Mouse (Mus musculus): ENCODE results near the gene Yipf3. TPM values are rescaled to one million over a fixed set of nuclear protein-coding genes. Genes with fewer than 3 reads are reported as not detected.

Yipf3 gene
- total RNA-seq, 2 experiments from 2014 or later = 76.0 to 87.1 TPM

DNA sequence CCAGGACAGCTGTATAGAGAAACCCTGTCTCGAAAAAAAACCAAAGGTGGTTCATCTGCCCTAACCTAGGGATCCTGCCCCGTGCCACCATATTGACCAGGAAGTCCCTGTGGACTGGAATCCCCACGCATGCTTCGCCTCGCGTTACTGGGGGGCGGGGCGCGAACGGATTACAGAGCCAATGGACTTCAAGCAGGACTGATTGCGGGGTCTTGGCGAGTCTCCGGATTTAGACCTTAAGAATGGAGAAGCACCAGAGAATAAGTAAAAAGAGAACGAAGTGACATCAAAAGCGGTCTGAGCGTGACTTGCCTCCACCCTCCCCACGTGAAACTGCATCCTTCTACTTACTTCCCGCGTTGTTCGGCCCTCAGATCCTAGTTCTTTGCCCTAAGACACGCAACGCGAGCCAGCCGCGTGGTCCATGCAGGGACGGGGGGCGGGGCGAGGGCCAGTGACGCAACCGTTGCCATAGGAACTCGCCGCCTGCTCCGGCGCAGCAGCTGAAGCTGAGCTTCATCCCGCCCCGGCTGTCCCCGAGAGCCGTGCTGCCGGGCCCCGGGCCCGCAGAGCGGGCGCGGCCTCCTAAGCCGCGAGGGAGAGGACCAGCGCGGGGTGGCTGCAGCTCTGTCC, 5.7 kb downstream of the Yipf3 start, which contains the start of gene Lrrc73:
TSS of gene Lrrc73 (plus strand) at position 80 of the 633 bp plus-strand sequence.
- DNase-seq (ENCODE audit: low spot score in 2 of 2) = peak; percentile 94 to 96

DNA sequence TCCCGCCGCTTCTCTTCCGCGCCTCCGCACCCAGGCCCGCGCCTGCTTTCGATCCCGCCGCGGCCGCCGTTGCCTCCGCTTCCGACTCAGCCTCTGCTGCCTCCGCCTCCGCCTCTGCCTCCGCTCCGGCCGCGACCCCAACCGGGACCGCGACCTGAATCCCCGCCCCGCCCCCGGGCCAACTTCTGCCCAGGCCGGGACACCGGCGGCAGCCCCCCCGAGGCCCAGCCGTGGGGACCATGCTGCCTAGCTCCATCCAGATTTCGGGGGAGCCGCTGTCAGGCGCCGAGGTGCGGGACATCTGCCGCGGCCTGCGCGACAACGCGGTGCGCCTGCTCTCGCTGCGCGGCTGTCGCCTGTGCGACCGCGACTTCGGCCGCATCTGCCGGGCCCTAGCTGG, 6.2 kb downstream of the Yipf3 start:
- peak; percentile 28 to 53 for DNase-seq (ENCODE audit: low spot score in 2 of 2)

DNA sequence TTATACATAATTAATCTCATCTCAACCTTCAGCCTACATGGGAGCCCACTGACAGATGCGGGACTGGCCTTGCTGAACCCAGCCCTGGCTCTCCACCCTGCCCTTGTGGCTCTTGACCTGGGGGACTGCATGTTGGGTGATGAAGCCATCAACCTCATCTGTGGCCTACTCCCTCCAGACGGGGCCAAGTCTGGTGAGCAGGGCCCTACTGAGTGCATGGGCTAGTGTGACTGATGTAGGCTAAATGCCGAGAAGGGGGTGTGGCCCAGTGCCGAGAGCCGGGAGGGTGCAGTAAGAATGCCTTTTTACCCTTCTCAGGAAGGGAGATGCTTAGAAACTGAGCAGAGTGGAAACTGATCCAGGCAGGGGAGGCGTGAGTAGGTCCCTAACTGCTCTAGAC, 7.3 kb downstream of the Yipf3 start:
- no peak for DNase-seq (ENCODE audit: low spot score in 2 of 2)

DNA sequence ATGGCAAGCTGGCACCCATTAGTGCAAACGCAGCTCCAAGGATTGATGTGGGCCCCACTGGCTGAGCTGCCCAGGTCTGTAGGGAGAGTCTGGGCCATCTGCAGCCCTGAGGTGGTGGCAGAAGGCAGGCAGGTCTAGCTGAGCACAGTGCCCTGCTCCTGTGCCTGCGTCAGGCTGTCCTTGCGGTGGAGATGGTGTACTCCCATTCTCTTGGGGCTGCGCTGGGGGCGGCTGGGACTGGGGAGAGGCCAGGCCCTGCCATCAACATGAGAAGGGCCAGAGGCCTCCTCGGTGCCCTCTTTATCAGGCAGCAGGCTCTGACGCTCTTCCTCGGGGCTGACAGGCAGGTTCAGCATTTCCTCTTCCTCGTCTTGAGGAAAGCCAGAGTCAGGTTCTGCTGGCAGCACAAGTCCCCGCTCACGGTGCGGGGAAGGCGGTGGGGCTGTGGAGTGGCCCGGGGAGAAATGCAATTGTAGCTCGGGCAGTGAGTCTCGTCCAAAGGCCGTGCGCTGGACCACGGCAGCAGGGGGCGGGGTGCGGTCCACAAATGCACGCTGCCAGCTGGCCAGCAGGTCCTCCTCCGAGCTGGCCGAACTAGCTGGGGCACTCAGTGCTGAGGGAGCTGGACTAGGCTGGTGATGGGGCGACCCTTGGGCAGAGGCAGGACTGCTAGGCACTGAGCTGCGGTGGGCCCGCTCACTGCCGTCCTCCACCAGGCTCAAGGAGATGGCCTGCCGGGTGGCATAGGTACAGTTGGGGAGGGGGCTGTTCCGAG, 10.6 kb downstream of the Yipf3 start:
- no peak for DNase-seq (ENCODE audit: low spot score in 2 of 2)

DNA sequence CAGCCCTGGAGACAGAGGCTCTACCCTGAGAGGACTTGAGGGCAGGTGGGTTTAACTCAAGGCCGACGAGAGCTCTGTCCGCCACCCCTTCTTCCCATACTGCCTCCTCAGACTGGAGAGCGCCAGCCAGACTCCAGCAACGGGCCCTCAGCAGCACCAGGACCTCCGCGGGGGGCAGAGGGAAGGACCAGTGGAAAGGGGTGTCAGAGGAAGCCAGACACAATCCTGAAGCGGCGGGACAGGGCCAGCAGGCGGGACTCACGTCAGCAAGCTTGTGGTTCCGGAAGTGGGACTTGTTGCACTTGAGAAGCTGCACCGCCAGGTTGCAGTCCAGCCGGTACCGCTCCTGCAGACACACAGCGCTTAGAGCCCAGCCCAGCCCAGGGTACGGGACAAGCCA, 11.8 kb downstream of the Yipf3 start:
- no peak for DNase-seq (ENCODE audit: low spot score in 2 of 2)

DNA sequence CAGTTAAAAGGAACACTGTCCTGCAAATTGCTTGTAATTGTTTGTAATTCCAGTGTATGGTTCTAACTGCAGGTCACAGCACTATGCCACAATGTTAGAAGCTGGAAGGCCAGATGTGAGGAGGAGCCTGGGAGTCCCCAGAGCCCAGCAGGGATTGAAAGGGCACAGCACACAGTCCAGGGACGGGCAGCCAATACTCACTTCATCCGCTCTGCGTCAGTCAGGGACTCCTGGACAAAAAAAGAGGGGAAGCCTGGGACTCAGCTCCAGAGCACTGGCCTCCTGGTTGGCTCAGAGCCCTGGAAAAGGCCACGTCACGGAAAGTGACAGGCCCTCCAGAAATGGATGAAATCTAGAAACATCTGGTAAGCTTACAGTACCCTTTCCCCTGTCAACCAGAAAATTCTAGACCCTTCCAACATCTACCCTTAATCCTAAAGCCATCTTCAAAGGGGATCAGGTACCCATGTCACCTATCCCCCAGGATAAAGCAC, 14.4 kb downstream of the Yipf3 start:
- no peak for DNase-seq (ENCODE audit: low spot score in 2 of 2)

DNA sequence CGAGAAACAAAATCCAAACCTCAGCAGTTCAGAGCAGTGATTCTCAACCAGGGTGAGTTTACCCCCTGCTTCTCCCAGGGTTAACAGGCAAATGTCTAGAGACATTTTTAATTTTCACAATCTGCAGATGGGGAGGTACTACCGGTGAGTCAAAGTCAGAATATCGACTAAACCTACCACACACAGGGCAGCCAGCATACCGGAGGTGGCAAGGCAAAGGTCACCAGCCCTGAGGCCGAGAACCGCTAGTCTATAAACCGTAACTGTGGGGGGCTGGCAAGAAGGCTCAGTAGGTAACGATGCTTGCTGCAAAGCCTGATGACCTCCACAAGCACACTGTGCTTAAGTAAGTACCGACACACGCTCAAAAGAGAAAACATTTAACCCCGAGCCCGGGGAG, 17.6 kb downstream of the Yipf3 start:
- no peak for DNase-seq (ENCODE audit: low spot score in 2 of 2)

DNA sequence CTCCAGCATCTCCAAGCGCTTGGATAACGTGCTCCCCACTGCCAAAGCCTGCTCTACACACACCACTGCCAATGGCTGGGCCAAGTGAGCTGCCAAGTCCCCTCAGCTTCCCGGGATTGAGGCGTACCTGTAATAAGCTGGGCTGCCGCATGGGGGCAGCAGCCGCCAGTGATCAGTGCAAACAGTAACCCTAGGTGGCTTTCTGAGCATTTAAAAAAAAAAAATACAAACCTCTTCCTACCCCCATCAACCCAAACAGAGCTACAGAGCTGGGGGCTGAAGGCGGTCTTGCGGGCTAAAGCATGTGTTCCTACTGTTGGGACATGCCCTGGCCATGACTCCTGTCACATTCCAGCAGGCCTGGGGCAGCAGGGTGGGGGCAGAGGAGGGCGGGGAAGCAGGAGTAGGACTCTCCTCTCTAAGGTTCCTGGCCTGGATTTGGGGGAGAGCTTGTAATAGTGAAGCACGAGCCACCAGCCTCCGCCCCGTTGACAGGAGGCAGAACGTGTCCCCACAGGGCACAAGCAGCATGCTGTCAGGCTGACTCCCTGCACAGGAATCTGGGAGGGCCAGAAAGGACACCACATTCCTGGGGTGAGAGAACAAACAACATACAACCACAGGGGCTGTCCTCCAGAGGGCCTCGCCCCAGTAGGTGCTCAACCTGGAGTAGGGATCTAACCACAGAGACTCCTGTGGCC, 18.2 kb downstream of the Yipf3 start:
- peak; percentile 84 to 87 for DNase-seq (ENCODE audit: low spot score in 2 of 2)

DNA sequence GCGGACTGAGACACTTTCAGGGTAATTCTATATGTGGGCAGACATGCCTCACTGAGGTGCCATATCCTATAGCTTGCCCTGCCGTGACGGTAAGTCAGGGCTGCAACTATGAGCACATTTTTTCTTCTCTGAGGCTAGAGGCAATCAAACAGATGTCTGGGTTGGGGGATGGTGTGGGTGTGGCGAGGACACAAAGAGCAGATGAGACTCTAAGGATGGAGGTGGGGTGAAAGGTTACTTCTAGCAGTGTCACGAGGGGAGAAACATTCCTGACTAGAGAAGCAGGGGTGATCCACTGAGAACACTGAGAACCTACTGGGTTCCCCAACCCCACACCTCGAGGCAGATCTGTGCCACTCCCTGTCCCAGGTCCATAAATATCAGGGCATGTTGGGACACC, 19.1 kb downstream of the Yipf3 start:
- no peak for DNase-seq (ENCODE audit: low spot score in 2 of 2)

DNA sequence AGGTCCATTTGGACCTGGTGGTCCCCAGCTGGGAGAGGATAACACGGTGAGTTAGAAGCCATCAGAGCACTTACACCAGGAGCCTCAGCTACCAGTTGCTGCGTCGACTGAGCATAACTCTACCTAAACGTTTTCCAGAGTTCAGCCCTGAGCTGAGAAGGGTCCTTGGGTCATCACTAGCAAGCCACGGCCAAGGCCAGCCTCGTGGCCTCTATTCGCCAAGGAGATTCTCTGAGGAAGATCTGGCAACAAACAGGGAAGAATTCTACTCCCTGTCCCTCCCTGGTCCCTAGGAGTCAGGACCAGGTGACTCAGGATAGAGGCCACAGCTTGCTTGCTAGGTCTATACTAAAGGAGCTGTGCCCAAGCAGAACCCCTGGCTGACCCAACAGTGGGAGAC, 19.6 kb downstream of the Yipf3 start:
- DNase-seq (ENCODE audit: low spot score in 2 of 2) = no peak

DNA sequence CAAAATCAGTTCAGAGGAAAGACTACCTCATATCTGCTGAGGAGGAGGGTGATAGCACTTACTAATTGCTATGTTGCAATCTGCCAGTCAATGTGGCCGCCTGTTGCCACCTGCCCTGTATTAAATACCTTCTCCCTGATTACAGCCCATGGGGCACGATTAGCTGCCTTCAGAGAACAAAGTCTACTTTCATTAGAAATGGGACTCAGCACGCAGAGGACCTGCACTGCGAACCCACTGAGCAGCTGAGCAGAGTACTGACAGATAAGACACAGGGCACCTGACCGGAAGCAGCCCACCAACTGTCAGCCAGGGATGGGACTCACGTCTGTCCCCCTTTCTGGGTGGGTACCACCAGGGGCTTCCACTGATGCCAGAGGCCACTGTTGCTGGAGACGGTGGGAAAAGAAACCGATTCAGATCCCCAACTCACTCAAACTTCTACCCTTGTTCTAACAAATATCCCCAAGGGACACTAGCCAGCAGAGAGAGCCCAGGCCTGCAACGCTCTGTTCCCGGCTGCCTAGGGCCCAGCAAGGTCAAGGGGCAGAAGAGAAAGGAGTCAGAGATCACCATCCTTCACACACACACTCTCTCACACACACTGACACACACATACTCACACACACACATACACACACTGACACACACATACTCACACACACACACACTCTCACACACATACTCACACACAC, 20.3 kb downstream of the Yipf3 start:
- no peak for DNase-seq (ENCODE audit: low spot score in 2 of 2)

DNA sequence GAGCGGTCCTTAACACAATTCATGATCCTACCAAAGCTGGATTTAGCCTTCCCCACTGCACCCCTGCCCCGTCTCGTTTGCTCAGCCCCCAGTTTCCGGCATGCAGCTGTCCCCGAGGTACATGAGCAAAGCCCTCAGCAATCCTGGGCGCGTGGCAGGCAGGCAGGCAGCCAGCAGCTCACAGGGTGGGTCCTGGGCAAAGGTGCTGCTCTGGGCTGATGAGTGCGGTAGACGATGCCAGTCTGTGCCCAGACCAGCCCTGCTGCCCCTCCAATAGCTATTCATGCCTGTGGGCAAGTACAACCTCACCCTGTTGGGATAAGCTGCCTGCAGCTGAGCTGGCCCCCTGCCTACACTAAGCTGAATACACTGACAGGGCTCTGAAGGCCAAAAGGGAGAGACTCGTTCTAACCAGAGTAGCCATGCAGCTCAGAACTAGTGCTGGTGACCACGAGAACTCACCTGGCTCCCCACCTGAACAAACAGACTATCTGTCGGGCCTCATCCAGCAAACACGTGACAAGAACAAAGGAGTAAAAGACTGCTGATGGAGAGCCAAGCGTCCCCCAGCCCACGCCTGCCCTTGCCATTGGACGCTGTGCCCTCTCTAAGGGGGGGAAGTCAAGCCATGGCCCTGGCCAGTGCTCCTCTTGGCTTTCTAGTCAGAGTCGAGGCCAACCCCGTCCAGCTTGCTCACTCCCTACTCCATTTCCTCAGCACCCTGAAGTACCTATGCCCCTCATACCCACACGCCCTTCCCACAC, 22.1 kb downstream of the Yipf3 start:
- no peak for DNase-seq (ENCODE audit: low spot score in 2 of 2)

DNA sequence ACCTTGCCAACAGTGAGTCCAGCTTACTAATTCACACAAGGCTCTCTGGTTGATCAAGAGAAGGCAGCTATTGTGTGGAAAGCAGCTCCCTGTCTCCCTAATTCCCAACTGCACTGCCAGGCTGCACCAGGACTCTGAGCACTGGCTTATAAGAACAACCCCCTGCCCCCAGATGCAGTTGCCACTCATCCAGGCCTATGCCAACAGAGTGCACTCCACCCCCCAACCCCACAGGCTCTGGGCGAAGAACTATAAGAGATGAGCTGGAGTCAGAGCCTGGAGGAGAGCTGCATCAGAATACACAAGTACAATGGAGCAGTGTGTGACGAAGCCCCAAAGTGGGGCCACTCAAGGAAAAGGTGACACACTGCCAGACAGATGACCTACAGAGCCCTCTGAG, 24.2 kb downstream of the Yipf3 start:
- no peak for DNase-seq (ENCODE audit: low spot score in 2 of 2)

DNA sequence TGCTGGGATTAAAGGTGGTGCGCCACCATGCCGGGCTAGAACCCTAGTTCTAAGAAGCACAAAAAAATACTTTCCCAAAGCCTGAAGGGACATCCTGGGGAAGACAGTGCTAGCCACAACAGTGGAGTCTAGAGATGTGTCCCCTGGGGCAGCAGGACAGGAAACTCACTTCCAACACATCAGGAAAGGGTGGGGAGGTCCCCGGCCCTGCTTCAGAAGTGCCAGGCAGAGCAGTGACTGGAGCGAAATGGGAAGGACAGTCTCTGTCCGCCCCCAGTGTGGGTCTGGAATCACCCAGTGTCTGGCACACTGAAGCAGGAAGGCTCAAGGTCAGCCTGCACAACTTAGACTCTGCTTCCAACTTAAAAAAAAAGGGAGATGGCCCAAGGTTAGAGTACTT, 24.8 kb downstream of the Yipf3 start:
- DNase-seq (ENCODE audit: low spot score in 2 of 2) = no peak

DNA sequence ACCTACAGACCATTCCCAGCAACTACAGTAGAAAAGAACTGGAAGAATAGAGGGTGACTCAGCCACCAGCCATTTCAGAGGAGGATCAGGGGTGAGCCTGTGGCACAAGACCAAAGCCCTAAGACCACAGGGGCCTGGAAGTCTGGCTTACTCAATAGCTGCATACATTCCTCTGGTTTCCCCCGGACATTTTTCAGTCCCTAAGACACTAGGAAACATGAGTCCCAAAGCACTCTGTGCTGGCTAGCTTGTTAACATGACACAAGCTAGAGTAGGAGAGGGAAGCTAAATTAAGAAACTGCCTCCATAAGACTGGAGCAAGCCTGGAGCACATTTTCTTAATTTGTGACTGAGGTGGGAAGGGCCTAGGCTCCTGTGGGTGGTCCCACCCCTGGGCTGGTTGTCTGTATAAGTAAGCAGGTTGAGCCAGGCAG, 25.9 kb downstream of the Yipf3 start:
- DNase-seq (ENCODE audit: low spot score in 2 of 2) = peak in 1 of 2 experiments; percentile 57

DNA sequence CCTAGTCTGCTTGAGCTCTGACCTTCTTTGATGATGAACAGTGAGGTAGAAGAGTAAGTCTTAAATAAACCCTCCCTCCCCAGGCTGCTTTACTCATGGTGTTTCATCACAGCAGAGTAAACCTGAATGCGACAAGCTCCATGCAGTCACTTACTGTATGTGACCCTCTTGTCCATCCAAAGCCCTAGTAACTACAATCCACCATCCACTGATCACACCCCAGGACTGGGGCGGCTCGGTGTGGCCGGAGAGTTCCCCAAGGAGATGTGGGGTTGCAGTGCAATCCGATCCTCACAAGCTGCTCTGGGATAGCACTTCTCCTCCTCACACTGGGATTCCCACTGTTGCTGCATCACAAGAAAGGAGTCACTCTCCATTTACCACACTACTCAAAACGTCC, 26.6 kb downstream of the Yipf3 start:
- DNase-seq (ENCODE audit: low spot score in 2 of 2) = no peak

DNA sequence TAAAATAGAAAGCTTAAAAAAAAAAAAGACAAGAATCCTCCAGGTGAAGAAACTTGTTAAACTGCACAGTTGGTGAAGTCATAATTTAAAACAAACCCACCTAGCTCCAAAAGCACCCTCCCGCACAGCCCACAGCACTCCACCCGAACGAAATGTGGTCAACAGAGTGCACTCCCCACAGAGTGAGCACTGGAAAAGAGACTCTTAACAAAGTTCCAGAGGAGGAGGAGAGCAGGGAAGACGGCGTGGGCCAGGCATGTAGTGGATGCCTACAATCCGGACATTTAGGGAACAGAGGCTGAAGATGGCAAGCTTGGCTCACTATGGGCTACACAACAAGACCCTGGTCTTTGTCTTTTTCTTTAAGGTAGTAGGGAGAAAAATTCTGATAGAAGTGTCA, 27.2 kb downstream of the Yipf3 start:
- DNase-seq (ENCODE audit: low spot score in 2 of 2) = no peak

DNA sequence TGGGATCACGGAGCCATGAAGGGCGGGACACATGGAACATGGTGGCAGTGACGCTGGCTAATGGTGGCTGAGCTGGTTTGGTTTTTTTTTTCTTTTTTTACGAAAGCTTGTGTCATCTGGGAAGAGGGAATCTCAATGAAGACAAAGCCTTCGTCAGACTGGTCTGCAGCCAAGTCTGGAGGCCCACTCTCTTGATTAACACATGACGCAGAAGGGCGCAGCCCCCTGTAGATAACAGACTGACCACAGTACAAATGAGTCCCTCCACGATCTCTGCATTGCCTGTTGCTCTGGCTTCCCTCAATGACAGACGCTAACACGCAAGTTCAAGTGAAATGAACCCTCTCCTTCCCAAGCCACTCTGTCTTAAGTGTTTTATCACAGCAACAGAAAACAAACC, 27.6 kb downstream of the Yipf3 start:
- no peak for DNase-seq (ENCODE audit: low spot score in 2 of 2)

DNA sequence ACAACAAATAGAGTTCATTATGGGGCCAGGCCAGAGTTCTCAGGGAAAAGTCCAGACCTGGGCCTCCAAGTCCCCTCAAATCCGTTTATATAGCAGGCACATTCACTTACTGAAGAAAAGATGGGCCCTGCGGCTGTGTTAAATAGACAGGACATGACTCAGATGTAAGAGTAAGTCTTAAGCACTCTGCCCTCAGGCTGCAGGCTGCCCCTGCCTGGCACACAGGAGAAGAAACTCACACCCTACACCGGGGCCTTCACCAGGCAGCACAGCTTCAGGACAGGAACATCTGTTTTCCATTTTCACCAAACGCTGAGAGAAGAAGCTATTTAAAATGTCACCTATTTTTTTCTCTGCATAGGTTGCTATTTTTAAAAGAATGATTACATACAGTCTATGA, 29.7 kb downstream of the Yipf3 start:
- DNase-seq (ENCODE audit: low spot score in 2 of 2) = no peak

DNA sequence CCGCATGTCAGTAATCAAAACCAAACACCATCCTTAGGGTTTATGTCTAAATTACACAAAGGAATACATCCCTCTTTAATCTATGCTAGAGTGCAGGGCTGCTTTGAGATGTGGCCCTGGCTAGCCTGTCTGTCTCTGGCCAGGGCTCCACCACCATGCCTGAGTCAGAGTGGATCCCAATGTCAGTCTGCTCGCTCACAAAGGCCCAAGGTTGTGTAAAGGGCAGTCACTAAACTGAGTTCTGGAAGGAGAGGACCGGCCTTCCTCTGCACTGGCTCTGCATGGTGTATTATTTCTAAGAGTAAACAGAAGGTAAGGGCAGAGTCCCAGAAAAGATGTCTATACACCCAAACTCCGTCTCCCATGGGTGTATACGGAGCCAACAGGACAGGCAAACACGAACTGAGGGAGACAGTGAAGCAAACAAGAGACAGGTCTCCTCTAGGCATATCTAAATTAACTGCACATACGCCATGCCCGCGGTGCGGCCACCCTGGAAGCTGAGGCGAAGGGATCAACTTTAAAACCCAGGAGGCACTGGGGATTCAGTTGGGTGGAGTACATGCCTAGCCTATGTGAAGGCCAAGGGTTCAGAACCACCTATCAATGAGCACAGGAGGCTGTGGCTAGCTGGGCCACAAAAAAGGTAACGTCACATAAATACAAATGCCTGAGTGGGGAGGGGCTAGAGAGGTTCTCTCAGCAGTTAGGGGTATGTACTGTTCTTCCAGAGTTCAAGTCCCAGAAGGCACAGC, 30.3 kb downstream of the Yipf3 start:
- no peak for DNase-seq (ENCODE audit: low spot score in 2 of 2)
